Mouse (Mus musculus) cortical plate, adult 2 months (tissue): ENCODE results near the gene Olfr541.

Experiments used
- CTCF ChIP-seq: fragments of 200-500 bp; IDR thresholded peaks from 2 replicates; pipeline ENCODE4 v1.5.1; 2011; ENCODE audit warnings: mild to moderate bottlenecking, control low read depth, low read length; ENCODE audit not compliant: insufficient read depth; ENCODE audit errors: extremely low read depth
- POLR2A ChIP-seq: fragments of 200-500 bp; IDR thresholded peaks from 2 replicates; pipeline ENCODE4 v1.6.1; 2011; ENCODE audit warnings: mild to moderate bottlenecking, low read length, control low read depth; ENCODE audit not compliant: insufficient read depth; ENCODE audit errors: extremely low read depth

GRCm38 (mm10) chr7:140706348-140706747, 9.3 kb downstream of the Olfr541 start:
- TF ChIP-seq POLR2A, result no peak
- TF ChIP-seq CTCF, result no peak
